Mouse (Mus musculus) left cerebral cortex, adult 2 months (tissue): ENCODE results near the gene Rbm47. TPM values are rescaled to one million over a fixed set of nuclear protein-coding genes. Genes with fewer than 3 reads are reported as not detected.

Experiments
- DNase-seq, 2 experiments: peaks; one replicate each; pipeline ENCODE4 v3.0.0; 2021 to 2022; ENCODE audit warnings: low spot score in 2 of 2, mixed read lengths in 1 of 2; ENCODE audit errors: extremely low spot score in 1 of 2
- H3K27ac ChIP-seq: fragments of 200-600 bp; 2 replicates; pipeline ENCODE4 v1.8.1; 2022
- H3K4me3 ChIP-seq: fragments of 200-600 bp; 2 replicates; pipeline ENCODE4 v1.8.1; 2022
- CTCF ChIP-seq: fragments of 200-600 bp; IDR thresholded peaks from 2 replicates; pipeline ENCODE4 v1.8.1; 2022; ENCODE audit warnings: antibody characterized with exemption, mild to moderate bottlenecking, moderate library complexity
- intact Hi-C: fragments of 180-260 bp; cut with DNase I; formaldehyde crosslinking; loops from one replicate; pipeline ENCODE4 v1.15.1; 2025
- total RNA-seq, 2 experiments: library from RNA; stranded (reverse); gene quantifications; 2 replicates each; pipeline ENCODE4 v1.2.3; 2021

Gene Rbm47
- total RNA-seq, 2 experiments from 2014 or later, result 1.2 to 1.5 TPM

- Histone ChIP-seq H3K27ac (no peak overlapping the region), H3K4me3 (no peak overlapping the region)
- no peak for TF ChIP-seq CTCF
- intact Hi-C loops, result loop anchor here (10.0 kb wide), 1 partner anchor 155 kb away; no protein-coding TSS in a partner anchor
- no peak for DNase-seq
These were observed 83.3 kb downstream of the Rbm47 start for GRCm38 (mm10) chr5:66089600-66089999.

GRCm38 (mm10) chr5:66088902-66089295, 84.0 kb downstream of the Rbm47 start:
- DNase-seq, result no peak
- no peak overlapping the region for H3K4me3 ChIP-seq
- TF ChIP-seq CTCF, result no peak
- H3K27ac ChIP-seq, result no peak overlapping the region
- intact Hi-C loops, result loop anchor here (10.0 kb wide), 1 partner anchor 156 kb away; no protein-coding TSS in a partner anchor

- intact Hi-C loops, result loop anchor here (10.0 kb wide), 1 partner anchor 156 kb away; no protein-coding TSS in a partner anchor
- DNase-seq, result no peak
- H3K4me3 ChIP-seq, result no peak overlapping the region
- no peak overlapping the region for H3K27ac ChIP-seq
- TF ChIP-seq CTCF, result no peak
These were observed 84.5 kb downstream of the Rbm47 start for GRCm38 (mm10) chr5:66088247-66088901.

- Histone ChIP-seq H3K4me3 (no peak overlapping the region), H3K27ac (no peak overlapping the region)
- no peak for TF ChIP-seq CTCF
- DNase-seq, result no peak
- intact Hi-C loops, result loop anchor here (10.0 kb wide), 1 partner anchor 158 kb away; no protein-coding TSS in a partner anchor
These were observed 86.0 kb downstream of the Rbm47 start for GRCm38 (mm10) chr5:66086952-66087351.

- no peak overlapping the region for H3K27ac ChIP-seq
- no peak for TF ChIP-seq CTCF
- no peak for DNase-seq
- no peak overlapping the region for H3K4me3 ChIP-seq
- intact Hi-C loops, result loop anchor here (10.0 kb wide), 1 partner anchor 158 kb away; no protein-coding TSS in a partner anchor
These were observed 86.6 kb downstream of the Rbm47 start for GRCm38 (mm10) chr5:66086304-66086703.

GRCm38 (mm10) chr5:66085478-66085877, 87.4 kb downstream of the Rbm47 start:
- Histone ChIP-seq H3K27ac (no peak overlapping the region), H3K4me3 (no peak overlapping the region)
- DNase-seq, result no peak
- no peak for TF ChIP-seq CTCF
- intact Hi-C loops, result loop anchor here (10.0 kb wide), 1 partner anchor 159 kb away; no protein-coding TSS in a partner anchor

- H3K4me3 ChIP-seq, result no peak overlapping the region
- no peak for TF ChIP-seq CTCF
- intact Hi-C loops, result loop anchor here (10.0 kb wide), 1 partner anchor 160 kb away; no protein-coding TSS in a partner anchor
- no peak overlapping the region for H3K27ac ChIP-seq
- DNase-seq, result no peak
These were observed 88.4 kb downstream of the Rbm47 start for GRCm38 (mm10) chr5:66084541-66084940.

GRCm38 (mm10) chr5:66083350-66083749, 89.6 kb downstream of the Rbm47 start:
- Histone ChIP-seq H3K27ac (no peak overlapping the region), H3K4me3 (no peak overlapping the region)
- peak in 1 of 2 experiments; percentile 22 for DNase-seq
- peak; percentile 63 for TF ChIP-seq CTCF
- intact Hi-C loops, result loop anchor here (10.0 kb wide), 1 partner anchor 161 kb away; no protein-coding TSS in a partner anchor

GRCm38 (mm10) chr5:66082229-66082572, 90.7 kb downstream of the Rbm47 start:
- no peak overlapping the region for H3K27ac ChIP-seq
- no peak for TF ChIP-seq CTCF
- DNase-seq, result no peak
- intact Hi-C loops, result loop anchor here (10.0 kb wide), 1 partner anchor 163 kb away; no protein-coding TSS in a partner anchor
- H3K4me3 ChIP-seq, result no peak overlapping the region

- TF ChIP-seq CTCF, result no peak
- H3K4me3 ChIP-seq, result no peak overlapping the region
- no peak for DNase-seq
- H3K27ac ChIP-seq, result no peak overlapping the region
- intact Hi-C loops, result loop anchor here (10.0 kb wide), 1 partner anchor 163 kb away; no protein-coding TSS in a partner anchor
These were observed 91.3 kb downstream of the Rbm47 start for GRCm38 (mm10) chr5:66081443-66082228.

GRCm38 (mm10) chr5:66080529-66081220, 92.2 kb downstream of the Rbm47 start:
- intact Hi-C loops, result loop anchor here (10.0 kb wide), 1 partner anchor 164 kb away; no protein-coding TSS in a partner anchor
- no peak overlapping the region for H3K4me3 ChIP-seq
- DNase-seq, result no peak

More at GRCm38 (mm10) chr5:66080529-66081220, 92.2 kb downstream of the Rbm47 start:
- no peak overlapping the region for H3K27ac ChIP-seq
- no peak for TF ChIP-seq CTCF
